Mouse (Mus musculus): ENCODE measurements around the gene Olfr561.

Gene Olfr561

GRCm38 (mm10) chr7:102770921-102771320, at the start of gene Olfr561:
Gene Olfr561, plus strand, starts transcription at chr7:102771221.
- DNase-seq (ENCODE audit: low spot score in 2 of 2), result no peak

GRCm38 (mm10) chr7:102727391-102727790, 43.6 kb upstream of the Olfr561 start, which contains the start of gene Olfr559:
Gene Olfr559, minus strand, starts transcription at chr7:102727491.
- no peak for DNase-seq (ENCODE audit: low spot score in 2 of 2)

- DNase-seq (ENCODE audit: low spot score in 2 of 2), result no peak
Observed at GRCm38 (mm10) chr7:102733793-102734192, 37.2 kb upstream of the Olfr561 start.

- no peak for DNase-seq (ENCODE audit: low spot score in 2 of 2)
Observed at GRCm38 (mm10) chr7:102737705-102738104, 33.3 kb upstream of the Olfr561 start.

- no peak for DNase-seq (ENCODE audit: low spot score in 2 of 2)
Observed at GRCm38 (mm10) chr7:102752086-102752485, 18.9 kb upstream of the Olfr561 start.

- no peak for DNase-seq (ENCODE audit: low spot score in 2 of 2)
Observed at GRCm38 (mm10) chr7:102759266-102759665, 11.8 kb upstream of the Olfr561 start, which contains the start of the genes Olfr560 and Olfr78. Gene Olfr560, minus strand, starts transcription at chr7:102759366. Gene Olfr78, minus strand, starts transcription at chr7:102759471.

- no peak for DNase-seq (ENCODE audit: low spot score in 2 of 2)
Observed at GRCm38 (mm10) chr7:102803180-102803579, 32.2 kb downstream of the Olfr561 start, which contains the start of gene Olfr564. Gene Olfr564, plus strand, starts transcription at chr7:102803480.
